Mouse (Mus musculus): ENCODE results near the gene Pnma1.
A peak's percentile ranks its signal among the peaks of the same experiment; 100 is the strongest.

Gene Pnma1

DNA sequence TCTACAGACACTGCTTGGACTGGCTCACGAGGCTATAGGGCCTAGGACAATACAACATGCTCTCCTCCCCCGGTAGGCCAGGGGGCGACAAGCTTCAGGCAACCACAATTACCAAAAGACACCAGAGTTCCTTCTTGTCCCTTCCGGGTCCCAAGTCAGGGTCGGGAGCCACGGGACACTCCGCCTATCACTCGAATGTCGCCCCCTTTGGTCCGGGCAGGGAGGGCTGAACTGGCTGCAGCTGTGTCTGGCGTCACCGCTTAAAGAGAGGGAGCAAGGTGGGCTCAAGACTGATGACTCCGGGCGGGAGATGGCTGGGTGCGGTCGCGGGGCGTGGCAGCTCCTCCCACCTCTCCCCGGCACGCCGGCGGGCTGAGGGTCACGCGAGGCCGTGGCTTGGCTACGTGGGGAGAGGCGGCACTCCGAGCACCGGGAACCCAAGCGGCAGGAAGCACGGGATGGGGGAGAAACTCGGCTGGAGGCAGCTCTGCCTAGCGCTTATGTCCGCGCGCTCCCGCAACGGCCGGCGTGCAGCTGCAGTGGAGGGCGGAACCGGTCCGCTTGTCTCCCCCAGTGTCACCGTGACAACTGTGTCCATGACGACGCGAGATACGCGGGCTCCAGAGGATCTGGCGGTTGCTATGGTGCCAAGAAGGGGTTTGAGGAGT, at the start of gene Pnma1:
Gene Pnma1, minus strand, starts transcription at position 536 of the 668 bp plus-strand sequence.
- DNase-seq: peak in 1 of 2 experiments; percentile 48

DNA sequence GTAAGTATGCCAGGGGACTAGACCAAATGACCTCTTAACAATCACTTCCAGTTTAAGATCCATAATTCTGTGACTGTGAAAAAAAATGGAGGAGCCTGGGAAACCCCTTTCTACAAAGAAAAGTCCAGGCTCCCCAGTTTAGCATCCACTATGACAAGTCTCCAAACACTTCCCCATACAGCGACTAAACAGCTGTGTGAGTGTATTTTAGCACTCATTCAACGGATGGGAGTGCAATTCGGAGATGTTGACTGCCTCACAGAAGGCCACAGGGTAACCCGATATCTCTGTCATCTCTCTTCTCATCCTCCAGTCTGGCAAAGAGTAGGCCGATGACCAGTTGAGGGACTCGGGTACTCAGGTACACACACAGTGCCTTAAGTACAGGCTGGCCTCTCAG, 46.9 kb upstream of the Pnma1 start:
- no peak for DNase-seq

DNA sequence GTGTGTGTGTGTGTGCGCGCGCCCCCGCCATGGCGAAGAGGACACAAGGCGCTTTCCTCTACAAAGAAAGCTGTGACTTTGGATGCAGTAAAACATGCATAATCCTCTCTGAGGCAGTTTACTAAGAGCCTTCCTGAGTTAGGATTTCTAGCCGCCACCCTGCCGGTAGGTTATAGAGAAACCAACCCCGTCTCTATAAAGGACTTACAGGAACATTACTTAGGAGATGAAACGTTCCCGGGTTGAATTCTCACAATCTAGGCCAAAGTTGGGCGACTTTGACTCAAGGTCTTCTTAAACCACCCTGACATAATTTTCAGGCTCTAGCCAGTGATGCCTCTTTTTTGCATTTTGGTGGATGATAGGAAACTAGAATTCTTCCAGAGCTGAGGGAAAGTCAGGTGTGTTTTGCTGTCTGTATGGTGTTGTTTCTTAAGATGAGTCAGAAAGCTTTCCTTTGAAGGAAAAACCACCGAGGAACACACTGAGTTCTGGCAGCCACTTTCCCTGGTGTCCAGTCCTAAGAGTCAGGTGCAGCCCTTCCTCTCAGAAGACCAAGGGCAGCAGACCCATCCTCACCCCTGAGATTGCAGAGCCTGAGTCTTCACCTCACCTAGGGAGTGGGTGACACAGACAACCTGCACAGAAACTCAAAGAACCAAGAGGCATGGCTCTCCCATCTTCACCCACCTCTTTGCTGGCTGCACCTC, 46.3 kb upstream of the Pnma1 start:
- no peak for DNase-seq

DNA sequence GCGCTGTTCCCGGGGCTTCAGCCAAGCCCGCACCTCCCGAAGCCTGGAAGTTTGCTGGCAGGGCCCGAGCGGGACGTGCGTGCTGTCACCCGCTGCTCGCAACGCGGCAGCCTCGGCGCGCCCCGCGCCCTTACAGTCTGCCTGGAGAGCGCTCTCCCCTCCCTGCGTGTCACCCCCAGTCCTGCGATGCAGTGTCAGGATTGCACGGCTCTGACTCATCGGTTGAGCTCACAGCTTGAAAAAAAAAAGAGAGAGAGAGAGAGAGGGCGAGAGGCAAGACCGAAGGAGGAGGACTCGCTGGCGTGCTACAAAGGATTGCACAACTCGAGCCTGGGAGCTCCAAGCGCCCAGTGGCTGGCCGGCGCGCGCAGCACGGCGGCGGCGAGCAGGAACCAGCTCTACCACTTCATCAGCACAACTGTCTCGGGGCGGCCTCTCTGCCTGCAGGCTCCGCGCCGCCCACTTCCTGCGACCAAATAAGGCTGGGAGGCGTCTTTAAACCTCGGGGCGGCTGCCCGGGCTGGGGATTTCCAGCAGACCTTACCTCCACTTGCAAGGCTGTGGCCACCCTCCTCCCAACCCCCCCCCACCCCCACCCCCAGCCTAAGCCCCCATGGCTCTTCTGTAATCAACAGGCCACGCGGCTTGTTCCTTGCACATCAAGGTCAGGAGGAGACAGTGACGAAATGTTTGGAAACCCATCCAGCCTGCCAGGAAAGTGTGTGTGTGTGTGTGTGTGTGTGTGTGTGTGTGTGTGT, 45.5 kb upstream of the Pnma1 start:
- peak; percentile 89 to 91 for DNase-seq

DNA sequence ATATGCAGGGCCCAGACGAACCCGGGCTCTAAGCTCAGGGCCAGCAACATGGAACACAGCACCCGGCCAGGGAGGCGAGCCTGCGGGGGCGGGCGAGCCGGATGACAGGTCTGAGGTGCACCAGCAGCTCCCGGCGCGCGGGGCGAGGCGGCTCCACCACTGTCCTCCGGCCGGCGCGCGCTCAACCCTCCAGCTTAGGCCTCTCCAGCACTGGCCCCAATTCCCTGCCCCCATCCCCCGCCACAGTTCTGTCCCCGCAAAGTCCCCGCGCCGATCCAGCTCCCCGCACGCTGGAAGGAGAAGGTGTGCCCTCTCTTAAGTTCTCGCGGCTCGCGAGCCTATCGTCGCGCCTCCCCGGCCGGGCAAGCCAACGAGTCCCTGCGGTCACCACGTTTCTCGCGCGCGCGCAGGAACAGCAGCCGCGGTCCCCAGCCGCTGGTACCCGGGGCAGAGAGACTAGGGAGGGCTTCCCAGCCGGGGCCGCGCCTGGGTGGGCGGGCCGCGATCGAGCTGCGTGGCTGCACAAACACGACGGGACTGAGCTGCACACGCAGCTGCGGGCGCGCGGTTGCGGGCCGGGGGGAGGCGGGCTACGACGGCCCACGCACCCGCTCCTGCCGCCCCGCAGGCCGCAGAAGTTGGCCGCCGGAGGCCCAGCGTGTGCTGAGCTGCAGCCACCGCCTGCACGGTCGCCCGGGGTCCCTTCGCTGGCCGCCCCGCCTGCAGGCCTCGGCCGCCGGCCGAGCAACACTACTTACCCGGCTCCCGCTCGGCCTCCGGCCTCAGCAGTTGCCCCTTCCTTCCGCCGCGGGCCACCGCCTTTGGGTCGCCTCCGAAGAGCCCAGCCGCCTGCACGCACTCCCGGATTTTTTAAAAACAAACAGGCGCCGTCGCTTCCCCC, 44.7 kb upstream of the Pnma1 start:
- no peak for DNase-seq

DNA sequence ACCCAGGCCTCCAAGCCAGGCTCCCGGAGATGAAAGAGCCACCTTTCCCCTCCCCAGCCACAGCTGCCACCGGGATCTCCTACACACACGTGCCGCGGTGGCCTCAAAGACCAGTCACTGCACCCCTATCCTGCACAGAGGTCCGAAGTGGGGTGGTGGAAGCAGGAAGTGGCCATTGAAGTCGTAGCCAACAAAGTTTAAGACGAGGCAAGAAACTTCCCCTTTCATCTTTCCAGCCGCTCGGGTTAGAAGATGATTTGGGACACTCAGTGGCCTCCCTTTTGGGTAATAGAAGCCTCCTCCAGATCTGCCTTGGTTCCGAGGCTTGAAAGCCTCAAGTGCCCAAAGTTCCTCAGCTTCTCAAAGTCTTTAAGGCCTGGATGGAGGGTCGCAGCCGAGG, 44.0 kb upstream of the Pnma1 start:
- DNase-seq: no peak

DNA sequence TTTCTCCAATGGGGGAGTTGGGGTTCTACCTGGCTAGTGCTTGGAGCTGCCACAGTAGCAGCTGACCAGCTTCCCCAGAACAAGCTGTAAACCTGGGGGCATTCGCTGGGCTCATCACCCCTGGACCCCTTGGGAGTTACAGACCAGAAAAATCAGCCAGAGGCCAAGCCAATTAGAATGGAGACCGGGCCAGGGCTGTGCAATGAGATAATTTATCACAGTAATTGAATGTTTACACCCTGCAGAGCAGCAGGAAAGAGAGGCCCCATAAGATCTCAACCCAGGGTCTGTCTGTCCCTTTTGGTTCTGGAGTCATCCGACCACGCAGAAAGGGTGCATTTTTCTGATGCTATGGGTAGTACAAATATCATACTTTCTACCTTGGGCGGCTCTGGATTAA, 43.5 kb upstream of the Pnma1 start:
- no peak for DNase-seq

DNA sequence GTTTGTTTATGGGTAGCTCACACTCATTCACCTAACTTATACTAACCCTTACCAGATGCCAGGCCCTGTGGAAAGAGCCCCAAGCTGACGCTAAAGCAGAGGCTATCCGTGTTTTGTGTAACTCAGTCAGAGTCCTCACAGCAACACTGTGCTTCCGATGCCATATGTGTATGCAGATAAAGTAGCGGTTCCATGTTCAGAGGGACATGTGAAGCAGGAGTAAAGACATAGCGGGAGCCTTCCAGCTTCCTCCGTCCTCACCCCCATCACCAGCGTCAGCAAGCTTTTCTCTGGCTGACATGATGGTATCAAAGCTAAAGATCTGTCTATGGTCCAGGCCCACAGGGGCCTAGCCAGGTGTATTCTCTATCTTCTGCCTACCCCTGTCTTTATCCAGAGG, 42.9 kb upstream of the Pnma1 start:
- no peak for DNase-seq

DNA sequence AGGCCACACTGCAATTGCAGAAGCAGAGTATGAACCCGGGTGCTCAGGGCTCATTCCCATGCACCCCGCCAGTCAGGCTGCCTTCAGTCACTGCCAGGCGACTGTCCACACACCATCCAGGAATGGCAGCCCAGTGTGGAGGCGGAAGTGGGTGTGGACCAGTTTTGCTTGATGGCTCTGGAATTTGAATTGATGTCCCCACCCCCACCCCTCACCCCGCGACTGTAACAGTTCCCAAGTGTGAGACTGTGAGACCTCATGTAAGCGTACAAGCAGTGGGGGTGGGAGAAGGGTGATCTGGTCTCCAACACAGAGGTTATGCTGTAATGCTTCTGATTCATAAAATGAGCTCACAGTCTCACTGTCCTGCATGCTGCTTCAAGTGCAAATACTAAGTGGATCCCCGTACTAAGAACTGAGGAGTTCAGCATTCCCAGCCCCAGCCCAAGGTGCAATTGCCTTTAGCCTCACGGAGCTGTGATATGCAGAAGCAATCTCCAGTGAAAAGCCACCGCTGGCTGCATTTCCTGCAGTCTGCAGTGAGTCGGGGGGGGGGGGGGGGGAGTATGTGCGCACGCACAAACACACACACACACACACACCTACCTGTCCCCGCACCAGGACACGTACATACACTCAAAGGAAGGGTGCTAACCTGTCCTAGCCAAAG, 42.0 kb upstream of the Pnma1 start:
- no peak for DNase-seq

DNA sequence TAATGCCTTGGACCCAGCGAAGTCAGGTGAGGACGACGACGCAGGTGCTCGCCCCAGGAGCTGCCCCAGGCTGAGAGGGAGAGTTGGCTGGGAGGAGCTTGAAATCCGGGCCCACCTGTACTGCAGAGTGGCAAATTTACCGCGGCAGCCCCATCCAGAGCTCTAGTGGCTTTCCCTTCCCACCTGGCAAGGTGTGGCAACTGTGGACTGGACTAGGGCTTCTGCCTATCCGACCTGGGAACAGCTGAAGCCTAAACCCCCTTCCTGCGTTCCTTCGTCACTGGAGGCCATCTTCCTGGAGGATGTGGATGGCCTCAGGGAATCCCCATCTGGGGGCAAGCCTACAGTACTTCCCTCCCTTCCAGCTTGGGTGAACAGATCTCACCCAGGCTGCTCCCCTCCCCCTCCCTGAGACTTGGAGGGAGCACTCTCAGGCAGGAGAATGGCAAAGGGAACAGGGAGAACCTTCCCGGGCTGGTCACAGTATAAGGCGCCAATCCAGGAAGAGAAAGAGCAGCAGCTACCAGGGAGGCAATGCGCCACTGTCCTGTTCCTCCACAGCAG, 40.7 kb upstream of the Pnma1 start:
- DNase-seq: no peak

DNA sequence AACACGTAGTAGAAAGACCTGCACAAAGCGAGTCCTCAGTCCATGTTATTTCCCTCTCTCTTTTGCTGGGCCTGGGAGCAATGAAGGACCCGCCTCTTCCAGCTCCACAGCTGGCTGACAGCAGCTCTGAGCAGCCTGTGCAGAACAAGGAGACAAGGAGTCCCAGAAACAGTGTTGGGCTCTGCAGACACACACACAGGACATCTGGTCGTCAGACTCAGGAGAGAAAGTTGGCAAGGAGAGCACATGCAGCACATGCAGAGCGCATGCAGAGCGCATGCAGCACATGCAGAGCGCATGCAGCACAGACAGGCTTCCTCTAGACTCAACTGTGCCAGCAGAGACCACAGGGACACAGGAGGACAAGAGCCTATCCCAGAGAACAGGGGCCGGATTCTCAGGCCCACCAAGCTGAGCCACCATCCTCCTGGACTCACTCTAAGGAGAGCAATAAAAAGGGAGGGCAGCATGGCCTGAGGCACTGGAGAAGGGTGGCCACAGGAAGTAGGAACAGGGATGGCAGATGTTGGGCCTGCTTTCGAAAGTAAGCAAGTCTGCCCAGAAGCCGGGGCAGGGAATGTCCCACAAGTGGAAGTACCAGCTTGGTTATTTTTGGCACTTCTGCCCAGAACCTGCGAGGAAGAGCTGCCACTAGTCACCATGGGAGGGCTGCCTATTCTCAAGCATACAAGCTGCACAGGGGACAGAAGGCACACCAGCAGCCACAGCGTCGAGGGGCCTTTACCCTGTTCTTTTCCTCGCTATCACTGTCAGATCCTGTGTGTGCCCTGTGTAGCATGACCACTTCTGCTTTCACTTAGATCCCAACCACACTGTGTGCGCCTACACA, 39.7 kb upstream of the Pnma1 start:
- DNase-seq: no peak

DNA sequence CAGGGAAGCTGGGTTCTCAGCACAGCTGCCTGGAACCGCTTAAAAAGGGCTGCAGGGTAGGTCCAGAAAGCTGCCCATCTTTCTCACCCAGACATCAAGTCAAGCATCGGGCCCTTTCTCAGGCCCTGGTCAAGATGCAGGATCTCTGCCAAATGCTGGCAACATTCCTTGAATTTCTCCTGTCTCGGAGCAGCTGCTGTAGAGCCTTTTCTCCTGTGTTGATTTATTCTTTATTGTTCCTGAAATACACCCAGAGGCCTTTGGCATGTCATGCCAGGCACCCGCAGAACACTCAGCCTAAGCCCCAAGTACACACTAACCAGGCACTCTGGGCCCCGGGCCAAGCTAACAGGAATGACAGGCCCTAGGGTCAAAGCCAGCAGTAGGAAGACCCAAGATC, 38.7 kb upstream of the Pnma1 start:
- no peak for DNase-seq

DNA sequence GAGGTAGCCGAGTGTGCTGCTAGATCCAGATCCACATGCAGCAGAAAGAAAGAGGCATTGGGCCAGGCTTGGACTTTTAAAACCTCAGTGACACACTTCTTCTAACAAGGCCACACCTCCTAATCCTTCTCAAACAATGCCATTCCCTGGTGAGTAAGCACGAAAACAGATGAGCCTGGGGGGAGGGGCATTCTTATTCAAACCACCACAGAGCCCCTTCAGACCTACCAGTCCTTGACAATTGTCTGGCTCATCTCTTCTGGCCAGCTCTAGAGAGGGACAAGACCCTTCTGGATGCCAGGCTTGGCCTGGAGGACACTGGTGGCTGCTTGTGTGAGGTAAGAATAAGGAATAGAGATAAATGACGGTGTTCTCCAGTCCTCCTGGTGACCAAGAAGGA, 38.2 kb upstream of the Pnma1 start:
- no peak for DNase-seq

DNA sequence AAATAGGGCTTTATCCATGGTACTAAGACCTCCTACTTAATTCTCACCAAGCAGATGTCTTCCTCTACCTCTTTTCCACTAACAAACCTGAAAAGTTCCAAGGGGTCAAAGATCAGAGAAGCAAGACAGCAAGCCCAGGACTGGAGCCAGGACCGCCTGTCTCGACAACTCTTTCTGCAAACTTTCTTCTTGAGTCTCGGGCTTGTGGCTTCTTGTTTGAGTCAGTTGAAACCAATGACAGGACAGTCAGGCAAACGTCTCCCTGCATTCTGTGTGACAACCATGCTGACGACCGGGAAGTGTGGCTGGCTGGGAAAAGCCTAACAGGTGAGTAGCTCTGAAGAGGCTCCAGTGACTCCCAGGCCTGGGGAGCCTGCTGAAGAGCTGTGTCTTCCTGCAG, 37.3 kb upstream of the Pnma1 start:
- DNase-seq: no peak

DNA sequence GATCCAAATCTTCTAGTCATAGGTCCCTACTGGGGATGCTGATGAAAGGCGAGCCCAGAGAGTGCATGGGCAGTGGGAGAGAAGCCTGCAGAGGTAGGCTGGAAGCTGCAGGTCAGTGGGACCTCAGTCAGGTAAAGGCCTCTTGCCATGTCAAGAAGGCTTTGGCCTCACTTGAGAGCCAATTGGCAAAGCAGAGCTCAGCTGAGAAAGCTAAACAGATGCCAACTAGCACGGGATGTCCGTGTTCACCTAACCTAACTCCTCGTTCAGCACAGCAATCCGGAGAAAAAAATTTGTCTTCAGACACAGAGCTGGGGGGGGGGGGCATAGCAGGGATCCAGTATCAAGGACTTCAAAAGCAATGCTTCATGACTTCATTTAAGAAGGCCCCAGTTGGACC, 36.7 kb upstream of the Pnma1 start:
- no peak for DNase-seq

DNA sequence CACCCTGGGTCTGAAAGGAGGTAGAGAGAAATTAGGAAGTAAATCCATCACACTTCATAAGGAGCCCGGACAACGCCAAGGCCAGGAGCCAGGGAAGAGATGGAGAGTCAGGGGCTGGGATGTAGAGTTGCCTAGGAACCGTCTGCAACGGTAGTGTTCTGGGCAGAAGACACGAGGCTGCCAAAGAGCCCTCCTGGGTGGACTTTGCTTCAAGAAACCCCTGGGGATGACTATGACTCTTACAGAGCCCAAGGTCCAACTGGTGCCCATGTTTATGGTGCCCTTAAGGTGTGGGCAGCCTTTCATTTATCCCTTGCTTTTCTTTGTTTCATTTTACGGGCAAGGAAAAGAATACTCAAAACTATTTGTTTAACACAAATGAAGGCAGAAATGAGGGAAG, 33.7 kb upstream of the Pnma1 start:
- no peak for DNase-seq

DNA sequence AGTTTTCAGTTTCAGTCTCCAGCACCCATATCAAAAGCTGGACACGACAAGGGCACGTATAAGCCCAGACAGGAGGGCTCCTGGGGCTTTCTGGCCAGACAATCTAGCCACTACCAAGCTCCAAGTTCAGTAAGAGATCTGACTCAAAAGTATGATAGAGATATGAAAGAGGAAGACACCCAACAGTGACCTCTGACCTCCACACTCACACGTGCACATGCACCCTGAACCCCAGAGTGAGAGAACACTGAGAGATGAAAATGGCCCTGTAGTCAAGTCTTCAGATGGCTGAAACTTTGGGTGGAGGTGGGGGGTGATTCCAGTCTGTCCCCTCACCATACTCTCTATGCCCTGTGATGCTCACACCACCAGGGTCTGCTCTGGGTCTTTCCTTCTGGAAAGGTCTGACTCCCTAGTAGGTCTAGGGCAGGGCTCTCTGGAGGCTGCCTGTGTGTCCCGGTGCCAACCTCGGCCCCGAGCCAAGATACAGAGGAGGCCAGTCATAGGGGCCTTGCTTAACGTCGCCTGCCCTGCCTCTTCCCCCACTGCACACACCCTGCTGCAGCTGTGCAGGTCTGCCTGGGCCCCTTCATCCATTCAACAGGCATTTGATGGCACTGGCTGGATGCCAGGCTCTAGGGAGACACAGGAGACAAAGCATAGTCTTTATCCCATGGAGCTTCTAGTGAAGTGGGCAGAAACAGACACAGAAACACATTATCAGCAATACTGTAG, 32.6 kb upstream of the Pnma1 start:
- no peak for DNase-seq

DNA sequence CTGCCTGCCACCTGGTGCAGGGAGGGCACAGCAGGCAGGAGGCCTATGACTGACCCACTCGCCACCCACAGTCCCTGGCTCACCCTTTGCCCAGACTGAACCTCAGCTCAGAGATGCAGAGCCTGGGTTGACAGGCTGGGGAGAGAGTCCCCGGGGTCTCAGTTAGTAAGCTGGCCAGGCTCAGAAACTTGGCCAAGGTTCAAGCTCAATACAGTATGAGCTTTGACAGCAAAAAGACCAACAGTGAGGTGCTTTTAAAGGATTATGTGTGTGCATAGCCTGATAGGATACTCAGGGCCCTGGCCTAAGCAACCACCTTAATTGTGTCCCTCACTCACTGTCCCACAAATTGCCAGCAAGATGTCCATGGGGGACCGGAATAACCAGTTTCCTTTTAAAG, 31.8 kb upstream of the Pnma1 start:
- DNase-seq: no peak

DNA sequence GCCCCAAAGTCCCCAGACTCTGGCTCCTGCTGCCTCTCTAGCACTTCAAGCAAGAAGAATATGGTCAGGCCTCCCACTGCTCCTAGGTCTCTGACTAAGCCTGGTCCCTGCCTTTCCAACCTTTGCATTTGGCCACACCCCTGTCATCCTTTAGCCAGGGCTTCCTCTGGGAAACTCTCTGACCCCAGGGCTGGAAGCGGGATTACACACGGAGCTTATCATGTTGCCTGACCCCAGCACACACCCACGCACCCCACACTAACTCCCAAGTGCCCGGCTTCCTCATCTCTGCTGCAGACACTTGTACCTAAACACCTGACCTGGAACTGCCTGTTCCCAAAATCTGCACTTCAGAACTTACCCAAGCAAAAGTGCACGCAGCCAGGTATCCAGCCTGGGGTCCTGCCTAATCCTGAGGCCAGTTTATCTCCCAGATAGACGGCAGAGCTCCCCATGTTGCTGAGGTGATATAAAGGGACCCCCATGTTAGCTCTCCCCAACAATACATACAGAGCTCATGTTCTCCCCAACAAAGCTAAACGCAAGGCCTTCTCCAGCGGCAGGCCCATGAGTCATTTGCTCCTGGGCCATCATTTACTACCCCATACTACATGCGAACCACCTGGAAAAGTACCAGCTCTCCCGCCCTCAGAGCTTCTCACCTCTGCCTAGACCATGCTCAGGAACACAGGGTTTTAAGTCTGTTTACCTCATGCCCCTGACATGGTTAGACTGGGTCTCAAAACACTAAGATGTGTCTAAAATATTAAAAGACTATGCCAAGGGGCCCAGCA, 30.6 kb upstream of the Pnma1 start:
- no peak for DNase-seq

DNA sequence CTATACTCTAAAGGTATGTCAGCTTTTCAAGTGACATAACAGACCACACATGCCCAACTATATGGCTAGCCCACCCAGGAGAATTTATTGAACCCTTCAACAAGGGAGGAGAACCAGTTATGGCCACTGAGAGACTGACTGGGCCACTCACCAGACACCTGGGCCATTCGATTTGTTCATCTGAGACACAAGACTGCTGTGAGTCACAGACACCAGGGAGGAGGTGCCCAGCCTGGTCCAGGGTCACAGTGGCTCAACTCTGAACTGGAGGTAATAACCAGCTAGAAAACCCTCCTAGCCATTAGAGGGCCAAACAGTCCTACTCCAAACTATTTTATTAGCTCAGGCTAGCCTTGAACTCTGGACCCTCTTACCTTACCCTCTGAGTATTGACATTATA, 29.8 kb upstream of the Pnma1 start:
- DNase-seq: no peak

All from thymus, adult 18-20 months (tissue).